Mouse (Mus musculus): ENCODE measurements around the gene Pelp1. TPM values are rescaled to one million over a fixed set of nuclear protein-coding genes. Genes with fewer than 3 reads are reported as not detected.
A peak's percentile ranks its signal among the peaks of the same experiment; 100 is the strongest.

Pelp1 gene
- polyA plus RNA-seq (2015; fragmentation: Nextera tagmentation; extraction: Ambion mirVana): 31.7 and 33.7 TPM in 2 replicates

- Histone ChIP-seq H3K4me1 (peaks cover 21% of the 10 kb centered on the region), H3K36me3 (peaks cover 13% of the 10 kb centered on the region), H3K27me3 (peaks cover 3% of the 10 kb centered on the region; the same call in 1 of the 2 replicates), H3K4me2 (peak within 1 kb of the TSS; percentile 79), H3K4me3 (peak within 1 kb of the TSS; percentile 98), H3K27ac (peak within 1 kb of the TSS; percentile 82), H3K9ac (peak within 1 kb of the TSS; percentile 97), H3K9me3 (no peaks in the 10 kb centered on the region)
- peak; percentile 95 for ATAC-seq (ENCODE audit: insufficient number of reproducible peaks, low FRiP score, low TSS enrichment, low read depth)
- whole genome bisulfite sequencing: under 1% methylated on average over 59 of the region's 59 CpGs
These were observed at the start of gene Pelp1 for GRCm38 (mm10) chr11:70409594-70410296. TSS of gene Pelp1 (minus strand) at chr11:70410031.

- peaks cover 40% of the 10 kb centered on the region for H3K27me3 ChIP-seq
These were observed 49.1 kb upstream of the Pelp1 start, which contains the start of gene Zmynd15 for GRCm38 (mm10) chr11:70458688-70459600. TSS of gene Zmynd15 (plus strand) at chr11:70459433.

GRCm38 (mm10) chr11:70453261-70454044 lies 43.6 kb upstream of the Pelp1 start:
- Histone ChIP-seq H3K27me3 (peaks cover under 1% of the 10 kb centered on the region), H3K4me1 (peaks cover 16% of the 10 kb centered on the region; the same call in 1 of the 2 replicates), H3K4me3 (no peak overlapping the region), H3K9ac (no peak overlapping the region), H3K36me3 (peaks cover 13% of the 10 kb centered on the region), H3K27ac (no peak overlapping the region), H3K4me2 (no peak overlapping the region), H3K9me3 (no peaks in the 10 kb centered on the region)
- WGBS: 85% methylated on average over 9 of the region's 9 CpGs
- no peak for ATAC-seq (ENCODE audit: insufficient number of reproducible peaks, low FRiP score, low TSS enrichment, low read depth)

More at GRCm38 (mm10) chr11:70458688-70459600, 49.1 kb upstream of the Pelp1 start, which contains the start of gene Zmynd15:
- ATAC-seq (ENCODE audit: insufficient number of reproducible peaks, low FRiP score, low TSS enrichment, low read depth): no peak
- peaks cover 5% of the 10 kb centered on the region; the same call in 1 of the 2 replicates for H3K36me3 ChIP-seq
- no peak within 1 kb of the TSS for H3K27ac ChIP-seq
- H3K4me3 ChIP-seq: peak within 1 kb of the TSS; percentile 56
- H3K9me3 ChIP-seq: no peaks in the 10 kb centered on the region
- H3K4me2 ChIP-seq: peak within 1 kb of the TSS; percentile 91
- 16% methylated on average over 29 of the region's 32 CpGs for WGBS
- H3K4me1 ChIP-seq: peaks cover 15% of the 10 kb centered on the region
- H3K9ac ChIP-seq: peak within 1 kb of the TSS; percentile 56

GRCm38 (mm10) chr11:70451797-70452498 lies 42.1 kb upstream of the Pelp1 start, which contains the start of gene Med11:
TSS of gene Med11 (plus strand) at chr11:70451919.
- Histone ChIP-seq H3K36me3 (peaks cover 13% of the 10 kb centered on the region), H3K9ac (peak within 1 kb of the TSS; percentile 80), H3K4me2 (peak within 1 kb of the TSS; percentile 69), H3K27me3 (no peaks in the 10 kb centered on the region), H3K9me3 (no peaks in the 10 kb centered on the region), H3K4me3 (peak within 1 kb of the TSS; percentile 74), H3K4me1 (peaks cover 16% of the 10 kb centered on the region; the same call in 1 of the 2 replicates), H3K27ac (peak within 1 kb of the TSS; percentile 99)
- WGBS: under 1% methylated on average over 45 of the region's 46 CpGs
- peak; percentile 99 for ATAC-seq (ENCODE audit: insufficient number of reproducible peaks, low FRiP score, low TSS enrichment, low read depth)

- Histone ChIP-seq H3K9me3 (no peaks in the 10 kb centered on the region), H3K27me3 (no peaks in the 10 kb centered on the region), H3K4me2 (no peak overlapping the region), H3K27ac (no peak overlapping the region), H3K4me3 (no peak overlapping the region), H3K36me3 (peaks cover 13% of the 10 kb centered on the region), H3K4me1 (peaks cover 16% of the 10 kb centered on the region; the same call in 1 of the 2 replicates), H3K9ac (no peak overlapping the region)
- 81% methylated on average over 2 of the region's 2 CpGs for WGBS
- no peak for ATAC-seq (ENCODE audit: insufficient number of reproducible peaks, low FRiP score, low TSS enrichment, low read depth)
These were observed 41.1 kb upstream of the Pelp1 start for GRCm38 (mm10) chr11:70450926-70451325.

GRCm38 (mm10) chr11:70447373-70447772 lies 37.5 kb upstream of the Pelp1 start:
- Histone ChIP-seq H3K27ac (no peak overlapping the region), H3K4me3 (no peak overlapping the region), H3K4me2 (no peak overlapping the region), H3K27me3 (no peaks in the 10 kb centered on the region), H3K9ac (no peak overlapping the region), H3K4me1 (peaks cover 8% of the 10 kb centered on the region; the same call in 1 of the 2 replicates), H3K36me3 (no peaks in the 10 kb centered on the region), H3K9me3 (no peaks in the 10 kb centered on the region)
- WGBS: 73% methylated on average over 1 of the region's 1 CpGs
- ATAC-seq (ENCODE audit: insufficient number of reproducible peaks, low FRiP score, low TSS enrichment, low read depth): no peak

GRCm38 (mm10) chr11:70446756-70447155 lies 36.9 kb upstream of the Pelp1 start:
- 0 out of 2 replicates have a peak, but pooled peaks cover 6% of the 10 kb centered on the region for H3K36me3 ChIP-seq
- H3K4me2 ChIP-seq: no peak overlapping the region
- no peak overlapping the region for H3K4me3 ChIP-seq
- no peak overlapping the region for H3K27ac ChIP-seq
- H3K9me3 ChIP-seq: no peaks in the 10 kb centered on the region
- H3K9ac ChIP-seq: no peak overlapping the region
- no peak for ATAC-seq (ENCODE audit: insufficient number of reproducible peaks, low FRiP score, low TSS enrichment, low read depth)
- 0 out of 2 replicates have a peak, but pooled peaks cover 5% of the 10 kb centered on the region for H3K4me1 ChIP-seq
- 40% methylated on average over 3 of the region's 3 CpGs for WGBS
- no peaks in the 10 kb centered on the region for H3K27me3 ChIP-seq

- Histone ChIP-seq H3K27ac (no peak overlapping the region), H3K4me3 (no peak overlapping the region), H3K9ac (no peak overlapping the region), H3K4me2 (no peak overlapping the region), H3K36me3 (peaks cover 21% of the 10 kb centered on the region), H3K27me3 (no peaks in the 10 kb centered on the region), H3K9me3 (no peaks in the 10 kb centered on the region), H3K4me1 (no peaks in the 10 kb centered on the region)
- ATAC-seq (ENCODE audit: insufficient number of reproducible peaks, low FRiP score, low TSS enrichment, low read depth): no peak
- WGBS: 76% methylated on average over 6 of the region's 6 CpGs
These were observed 34.8 kb upstream of the Pelp1 start for GRCm38 (mm10) chr11:70444667-70445066.

- Histone ChIP-seq H3K4me2 (no peak overlapping the region), H3K9ac (no peak overlapping the region), H3K36me3 (peaks cover 28% of the 10 kb centered on the region), H3K4me3 (no peak overlapping the region), H3K27me3 (no peaks in the 10 kb centered on the region), H3K9me3 (no peaks in the 10 kb centered on the region), H3K4me1 (no peaks in the 10 kb centered on the region), H3K27ac (no peak overlapping the region)
- WGBS: 83% methylated on average over 3 of the region's 3 CpGs
- no peak for ATAC-seq (ENCODE audit: insufficient number of reproducible peaks, low FRiP score, low TSS enrichment, low read depth)
These were observed 34.1 kb upstream of the Pelp1 start for GRCm38 (mm10) chr11:70443964-70444363.

- no peaks in the 10 kb centered on the region for H3K9me3 ChIP-seq
- 92% methylated on average over 7 of the region's 7 CpGs for WGBS
- no peak overlapping the region for H3K27ac ChIP-seq
- H3K4me3 ChIP-seq: no peak overlapping the region
- no peaks in the 10 kb centered on the region for H3K27me3 ChIP-seq
- no peak overlapping the region for H3K9ac ChIP-seq
- peaks cover 44% of the 10 kb centered on the region for H3K36me3 ChIP-seq
- H3K4me1 ChIP-seq: no peaks in the 10 kb centered on the region; the same call in 1 of the 2 replicates
- no peak overlapping the region for H3K4me2 ChIP-seq
- no peak for ATAC-seq (ENCODE audit: insufficient number of reproducible peaks, low FRiP score, low TSS enrichment, low read depth)
These were observed 32.1 kb upstream of the Pelp1 start for GRCm38 (mm10) chr11:70441882-70442281.
